Mouse (Mus musculus) spleen, adult 2 months (tissue): ENCODE data around the gene Pfdn4.

ENCODE experiments used
- CTCF ChIP-seq: fragments of 200-500 bp; IDR thresholded peaks from 2 replicates; pipeline ENCODE4 v1.5.1; 2011; ENCODE audit warnings: mild to moderate bottlenecking, inconsistent platforms; ENCODE audit not compliant: insufficient read depth, insufficient read length, insufficient replicate concordance; ENCODE audit errors: extremely low read depth
- POLR2A ChIP-seq: fragments of 200-500 bp; IDR thresholded peaks from 2 replicates; pipeline ENCODE4 v1.6.1; 2011; ENCODE audit warnings: low read depth, low read length, inconsistent platforms

DNA sequence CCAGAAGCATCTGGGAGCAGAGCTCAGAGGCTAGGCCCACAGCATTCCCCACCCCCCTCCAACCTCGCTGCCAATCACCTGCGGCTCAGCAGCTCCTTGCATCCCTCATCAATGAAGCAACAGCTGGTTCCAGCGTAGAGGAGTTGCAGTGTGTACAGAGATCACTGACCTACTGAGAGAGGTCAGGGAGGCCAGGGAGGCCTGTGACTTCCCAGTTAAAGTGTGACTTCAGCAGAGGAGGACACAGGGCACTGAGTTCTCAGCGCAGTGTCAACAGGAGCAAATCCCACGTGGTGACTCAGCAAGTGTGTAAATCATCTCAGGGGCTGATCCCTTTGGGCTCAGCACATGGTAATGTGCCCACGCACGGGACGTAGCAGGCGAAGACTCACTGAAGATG is 36.4 kb upstream of the Pfdn4 start:
- no peak for TF ChIP-seq POLR2A
- no peak for TF ChIP-seq CTCF
